Mouse (Mus musculus) embryonic facial prominence, embryonic 15.5 days (tissue): ENCODE measurements at regions not wholly inside any gene's neighbourhood (a gene's known extent, or its start where the extent isn't known, plus 50 kb on each side); places are given as distances from the start of the nearest gene placed in this dataset.

Experiments used
- ATAC-seq: fragments of 200-750 bp; cut with Nextera tagmentation; 2 replicates; pipeline ENCODE4 v1.8.0; 2017; ENCODE audit warnings: low read depth, moderate TSS enrichment; ENCODE audit not compliant: insufficient number of reproducible peaks, low FRiP score, low TSS enrichment
- H3K27ac ChIP-seq: fragments of 300-500 bp; sonication (generic); replicated peaks from 2 replicates; pipeline ENCODE4 v1.5.1; 2015; ENCODE audit warnings: mild to moderate bottlenecking, inconsistent platforms
- H3K27me3 ChIP-seq: fragments of 300-500 bp; sonication (generic); 2 replicates; pipeline ENCODE4 v1.6.1; 2015; ENCODE audit warnings: inconsistent platforms
- H3K36me3 ChIP-seq: fragments of 300-500 bp; sonication (generic); 2 replicates; pipeline ENCODE4 v1.6.1; 2015; ENCODE audit warnings: mild to moderate bottlenecking, inconsistent platforms
- H3K4me1 ChIP-seq: fragments of 300-500 bp; sonication (generic); 2 replicates; pipeline ENCODE4 v1.6.1; 2015; ENCODE audit warnings: inconsistent platforms
- H3K4me2 ChIP-seq: fragments of 300-500 bp; sonication (generic); replicated peaks from 2 replicates; pipeline ENCODE4 v1.6.1; 2015; ENCODE audit warnings: mild to moderate bottlenecking, inconsistent platforms
- H3K4me3 ChIP-seq: fragments of 300-500 bp; sonication (generic); replicated peaks from 2 replicates; pipeline ENCODE4 v1.5.1; 2015; ENCODE audit warnings: mild to moderate bottlenecking, inconsistent platforms
- H3K9ac ChIP-seq: fragments of 300-500 bp; sonication (generic); 2 replicates; pipeline ENCODE4 v1.6.1; 2015; ENCODE audit warnings: inconsistent platforms
- H3K9me3 ChIP-seq: fragments of 300-500 bp; sonication (generic); replicated peaks from 2 replicates; pipeline ENCODE4 v1.6.1; 2016; ENCODE audit warnings: inconsistent platforms
- WGBS: fragments of 180-500 bp; shearing (Covaris S2); methylation state at CpG from one replicate; pipeline ENCODE4 v1.1.7; 2015; 5-methylcytosine and 5-hydroxymethylcytosine counted together

DNA sequence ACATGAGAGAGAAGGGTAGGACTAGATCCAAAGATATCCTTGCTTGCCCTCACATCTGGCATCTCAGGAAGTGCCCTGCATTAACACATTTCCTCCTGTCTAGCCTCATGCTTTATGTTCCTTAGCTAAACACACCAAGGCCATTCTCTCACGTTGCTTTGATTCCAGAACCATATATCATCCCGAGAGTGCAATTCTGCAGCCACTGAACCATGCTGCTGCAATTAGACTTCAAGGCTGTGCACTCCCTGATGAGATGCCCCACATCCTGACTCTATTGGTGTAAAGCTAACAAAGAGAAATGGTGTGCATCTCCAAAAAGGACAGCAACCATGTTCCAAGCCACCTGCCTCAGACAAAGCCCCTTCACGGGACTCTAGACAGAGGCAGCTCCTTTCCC is 1471.3 kb upstream of the Lrrc6 start:
- Histone ChIP-seq H3K4me1 (no peaks in the 10 kb centered on the region), H3K9me3 (no peaks in the 10 kb centered on the region), H3K4me3 (no peak overlapping the region), H3K27me3 (no peaks in the 10 kb centered on the region), H3K9ac (no peak overlapping the region), H3K27ac (no peak overlapping the region), H3K36me3 (no peaks in the 10 kb centered on the region), H3K4me2 (no peak overlapping the region)
- ATAC-seq: no peak
- WGBS: 61% methylated on average over 3 of the region's 3 CpGs

DNA sequence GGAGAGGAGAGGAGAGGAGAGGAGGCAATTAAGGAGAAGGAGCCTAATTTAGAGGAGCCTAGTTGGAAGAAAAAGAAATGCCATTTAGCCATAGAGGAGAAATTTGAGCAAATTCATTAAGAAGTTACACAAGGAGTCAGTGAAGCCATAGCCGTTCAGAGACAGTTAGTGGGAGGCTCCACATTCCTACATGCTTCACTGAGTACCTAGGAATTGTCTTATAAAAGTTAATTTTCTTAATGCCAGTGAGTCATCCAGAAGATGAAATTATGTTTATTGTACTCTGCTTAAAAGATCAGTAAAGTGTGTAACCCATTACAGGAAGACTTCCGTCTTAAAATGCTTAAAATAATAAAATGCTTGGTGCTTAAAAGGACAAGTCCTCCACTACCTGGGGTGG is 1453.5 kb upstream of the Lrrc6 start:
- Histone ChIP-seq H3K4me2 (no peak overlapping the region), H3K9ac (no peak overlapping the region), H3K9me3 (no peaks in the 10 kb centered on the region), H3K4me1 (no peaks in the 10 kb centered on the region), H3K36me3 (no peaks in the 10 kb centered on the region), H3K4me3 (no peak overlapping the region), H3K27ac (no peak overlapping the region), H3K27me3 (no peaks in the 10 kb centered on the region)
- ATAC-seq: no peak
- 53% methylated on average over 2 of the region's 2 CpGs for WGBS

DNA sequence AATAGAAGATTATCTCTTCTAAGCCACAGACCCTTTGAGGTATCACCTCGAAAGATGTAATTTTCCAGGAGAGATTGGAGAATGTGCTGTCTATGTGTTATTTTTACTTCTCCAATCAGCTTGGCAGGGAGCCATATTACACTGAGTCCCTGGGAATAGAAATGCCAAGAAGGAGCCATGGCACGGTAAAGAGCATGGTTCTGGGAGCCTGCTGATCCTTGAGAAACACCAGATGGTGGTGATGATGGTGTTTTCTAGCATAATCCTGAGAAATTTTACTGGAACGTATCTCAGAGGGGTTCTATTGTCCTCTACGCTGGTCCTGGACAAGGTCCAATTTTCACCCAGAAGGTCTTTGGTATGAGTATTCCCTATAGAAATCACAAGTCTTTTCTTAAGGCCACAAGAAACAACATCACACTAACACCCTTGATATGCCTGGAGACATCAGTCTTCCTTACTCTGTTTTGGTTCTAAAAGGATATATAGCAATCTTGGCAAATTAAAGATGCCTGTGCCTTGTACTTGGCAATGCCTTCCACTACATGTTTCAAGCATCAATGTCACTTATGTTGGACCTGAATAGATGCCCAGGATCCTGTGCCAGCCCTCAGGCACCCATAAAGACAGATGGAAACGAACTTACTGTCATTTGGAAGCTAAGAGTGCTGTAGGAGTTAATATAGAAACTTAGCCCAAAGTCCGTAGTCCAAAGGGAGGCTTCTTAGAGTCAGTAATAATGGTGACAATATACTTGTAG is 1449.8 kb upstream of the Lrrc6 start:
- no peak overlapping the region for H3K4me3 ChIP-seq
- no peak for ATAC-seq

DNA sequence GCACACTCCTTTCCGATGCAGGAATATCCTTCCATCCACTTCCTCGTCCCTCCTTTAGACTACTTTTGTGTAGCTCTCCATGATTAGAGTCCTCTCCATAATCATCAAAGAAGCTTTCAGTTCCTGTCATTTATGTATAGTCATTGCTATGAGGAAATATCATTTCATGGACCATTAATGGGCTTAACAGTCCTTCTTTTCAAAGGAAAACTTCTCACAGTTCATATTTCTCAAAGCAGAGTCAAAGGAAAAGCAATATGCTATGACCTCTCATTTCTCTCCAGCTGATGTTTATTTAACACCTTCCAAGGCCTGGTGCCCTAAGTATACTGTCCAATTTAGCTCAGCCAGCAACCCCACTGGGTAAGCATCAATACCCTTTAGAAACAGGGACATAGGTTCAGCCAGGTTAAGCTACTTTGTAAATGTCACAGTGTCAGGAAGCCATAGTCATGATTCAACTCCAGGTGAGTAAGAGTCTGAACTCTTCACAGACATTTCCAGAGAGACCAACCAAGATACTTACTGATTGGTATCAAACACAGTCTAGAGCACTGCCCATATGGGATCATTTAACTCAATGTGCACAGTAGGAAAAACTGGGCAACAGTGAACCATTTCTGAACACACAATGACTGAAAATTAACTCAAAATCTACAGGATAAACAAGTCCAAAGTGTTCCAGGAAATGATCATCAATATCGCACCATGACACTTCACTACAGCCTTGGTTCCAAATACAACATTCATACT is 1443.8 kb upstream of the Lrrc6 start:
- 82% methylated on average over 3 of the region's 3 CpGs for WGBS
- Histone ChIP-seq H3K4me2 (no peak overlapping the region), H3K4me1 (0 out of 2 replicates have a peak, but pooled peaks cover 2% of the 10 kb centered on the region), H3K9ac (no peak overlapping the region), H3K27me3 (no peaks in the 10 kb centered on the region), H3K36me3 (no peaks in the 10 kb centered on the region), H3K27ac (no peak overlapping the region), H3K9me3 (no peaks in the 10 kb centered on the region), H3K4me3 (no peak overlapping the region)
- no peak for ATAC-seq

More for the DNA sequence above, 1449.8 kb upstream of the Lrrc6 start:
- no peak overlapping the region for H3K9ac ChIP-seq
- WGBS: 68% methylated on average over 6 of the region's 6 CpGs
- H3K36me3 ChIP-seq: no peaks in the 10 kb centered on the region
- no peaks in the 10 kb centered on the region for H3K9me3 ChIP-seq
- no peak overlapping the region for H3K27ac ChIP-seq
- H3K27me3 ChIP-seq: no peaks in the 10 kb centered on the region
- H3K4me2 ChIP-seq: no peak overlapping the region
- H3K4me1 ChIP-seq: no peaks in the 10 kb centered on the region

DNA sequence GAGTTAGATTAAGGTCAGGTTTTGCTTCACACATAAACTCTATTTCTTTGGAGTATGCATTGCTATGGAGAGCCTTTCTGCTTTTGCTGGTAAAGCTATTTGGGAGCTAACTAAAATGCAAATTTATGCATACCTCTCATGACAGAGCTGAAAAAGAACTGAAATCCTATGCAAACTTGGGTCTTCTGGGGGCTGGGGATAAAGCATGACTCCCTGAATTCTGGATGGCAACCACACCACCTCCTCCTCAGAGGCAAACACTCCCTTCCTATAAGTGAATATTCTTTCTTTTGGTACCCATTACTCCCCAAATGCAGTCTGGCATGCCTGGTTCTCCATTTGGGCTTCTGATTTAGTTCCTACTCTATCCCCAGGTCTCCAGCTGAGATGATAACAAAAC is 1442.3 kb upstream of the Lrrc6 start:
- Histone ChIP-seq H3K4me1 (0 out of 2 replicates have a peak, but pooled peaks cover 2% of the 10 kb centered on the region), H3K4me2 (no peak overlapping the region), H3K27me3 (no peaks in the 10 kb centered on the region), H3K9ac (no peak overlapping the region), H3K36me3 (no peaks in the 10 kb centered on the region), H3K4me3 (no peak overlapping the region), H3K9me3 (no peaks in the 10 kb centered on the region), H3K27ac (no peak overlapping the region)
- no peak for ATAC-seq

DNA sequence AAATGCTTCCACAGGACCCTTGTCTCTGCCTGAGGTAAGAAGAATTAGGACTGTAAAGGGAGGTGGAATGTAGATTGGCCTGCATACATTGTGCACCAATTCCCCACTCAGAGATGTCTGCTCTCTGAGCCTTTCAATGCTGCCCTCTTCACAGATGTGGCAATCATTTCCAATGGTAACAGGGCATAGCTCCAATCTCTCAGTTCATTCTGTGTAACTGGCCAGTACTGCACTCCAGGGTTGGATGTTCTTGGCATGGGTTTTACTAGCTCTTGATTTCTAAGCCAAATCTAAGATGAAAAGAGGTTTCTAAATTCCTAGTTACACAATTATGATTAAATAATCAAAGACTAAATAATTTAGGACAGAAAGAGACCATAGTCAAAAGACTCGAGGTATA is 1439.8 kb upstream of the Lrrc6 start:
- no peaks in the 10 kb centered on the region for H3K9me3 ChIP-seq
- no peaks in the 10 kb centered on the region for H3K36me3 ChIP-seq
- H3K9ac ChIP-seq: no peak overlapping the region
- no peak overlapping the region for H3K4me2 ChIP-seq
- WGBS: 73% methylated on average over 1 of the region's 1 CpGs
- H3K4me3 ChIP-seq: no peak overlapping the region
- H3K27me3 ChIP-seq: no peaks in the 10 kb centered on the region
- H3K27ac ChIP-seq: no peak overlapping the region
- 0 out of 2 replicates have a peak, but pooled peaks cover 2% of the 10 kb centered on the region for H3K4me1 ChIP-seq
- ATAC-seq: no peak

DNA sequence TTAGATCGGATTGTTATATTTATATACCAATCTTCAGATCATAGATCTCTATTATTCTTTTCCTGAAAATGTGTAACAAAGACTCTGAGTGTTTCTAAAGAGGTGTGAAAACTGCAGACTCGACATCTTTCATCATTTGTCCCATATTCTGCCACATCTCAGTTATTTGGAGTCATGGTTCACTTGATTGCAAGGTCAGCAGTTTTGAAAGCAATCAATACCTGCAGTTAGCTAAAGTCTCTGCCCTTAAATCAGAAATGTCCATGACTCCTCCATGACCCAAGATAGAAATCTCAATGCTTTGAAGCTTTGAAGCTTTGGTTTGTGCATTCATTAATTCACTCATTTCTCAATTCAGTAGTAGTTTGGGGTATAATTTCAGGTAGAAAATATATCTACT is 1424.2 kb upstream of the Lrrc6 start:
- WGBS: 71% methylated on average over 2 of the region's 2 CpGs
- Histone ChIP-seq H3K9ac (no peak overlapping the region), H3K4me1 (no peaks in the 10 kb centered on the region), H3K27ac (no peak overlapping the region), H3K4me2 (no peak overlapping the region), H3K36me3 (no peaks in the 10 kb centered on the region), H3K9me3 (no peaks in the 10 kb centered on the region), H3K4me3 (no peak overlapping the region), H3K27me3 (no peaks in the 10 kb centered on the region)
- no peak for ATAC-seq

DNA sequence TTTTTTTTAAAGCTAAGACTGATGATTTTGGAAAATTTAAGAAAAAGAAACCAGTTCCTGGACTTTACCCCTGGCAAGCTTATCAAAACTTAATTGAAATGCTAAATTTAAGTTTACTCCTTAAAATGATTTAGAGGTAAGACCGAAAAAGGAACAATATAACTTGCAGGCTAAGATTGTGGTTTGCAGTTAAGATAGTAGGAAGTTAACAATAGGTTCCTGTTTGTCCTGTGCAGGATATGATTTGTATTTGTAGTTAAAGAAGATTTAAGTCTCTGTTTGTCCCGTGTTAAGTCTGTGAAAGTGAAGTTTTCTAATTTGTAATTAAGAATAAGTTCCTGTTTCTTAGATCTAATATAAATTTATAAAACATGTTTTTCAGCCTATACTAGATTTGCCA is 1406.3 kb upstream of the Lrrc6 start:
- 75% methylated on average over 2 of the region's 2 CpGs for WGBS
- Histone ChIP-seq H3K27me3 (no peaks in the 10 kb centered on the region), H3K4me1 (no peaks in the 10 kb centered on the region), H3K4me3 (no peak overlapping the region), H3K9me3 (no peaks in the 10 kb centered on the region), H3K27ac (no peak overlapping the region), H3K9ac (no peak overlapping the region), H3K36me3 (no peaks in the 10 kb centered on the region), H3K4me2 (no peak overlapping the region)
- no peak for ATAC-seq

DNA sequence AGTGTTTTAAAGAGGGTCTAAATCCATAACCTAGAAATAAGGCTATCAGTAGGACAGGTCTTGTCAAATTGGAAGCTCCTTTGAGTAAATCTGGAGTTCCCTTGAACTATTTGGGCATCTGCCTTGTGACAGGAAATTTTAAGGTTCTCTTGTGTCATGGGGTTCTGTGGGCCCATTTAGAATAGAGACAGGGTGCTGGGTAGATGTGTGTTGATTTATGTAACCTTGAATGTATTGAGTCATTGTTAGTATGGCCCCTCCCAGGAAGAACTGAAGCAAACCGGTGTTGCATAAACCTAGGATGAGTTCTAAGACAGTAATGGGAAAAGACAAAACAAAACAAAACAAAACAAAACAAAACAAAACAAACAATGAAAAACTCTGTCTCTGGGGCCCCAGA is 1404.6 kb upstream of the Lrrc6 start:
- Histone ChIP-seq H3K27ac (no peak overlapping the region), H3K4me3 (no peak overlapping the region), H3K4me2 (no peak overlapping the region), H3K9ac (no peak overlapping the region), H3K4me1 (0 out of 2 replicates have a peak, but pooled peaks cover 1% of the 10 kb centered on the region), H3K27me3 (no peaks in the 10 kb centered on the region), H3K36me3 (no peaks in the 10 kb centered on the region), H3K9me3 (no peaks in the 10 kb centered on the region)
- ATAC-seq: no peak
- WGBS: 72% methylated on average over 1 of the region's 1 CpGs

DNA sequence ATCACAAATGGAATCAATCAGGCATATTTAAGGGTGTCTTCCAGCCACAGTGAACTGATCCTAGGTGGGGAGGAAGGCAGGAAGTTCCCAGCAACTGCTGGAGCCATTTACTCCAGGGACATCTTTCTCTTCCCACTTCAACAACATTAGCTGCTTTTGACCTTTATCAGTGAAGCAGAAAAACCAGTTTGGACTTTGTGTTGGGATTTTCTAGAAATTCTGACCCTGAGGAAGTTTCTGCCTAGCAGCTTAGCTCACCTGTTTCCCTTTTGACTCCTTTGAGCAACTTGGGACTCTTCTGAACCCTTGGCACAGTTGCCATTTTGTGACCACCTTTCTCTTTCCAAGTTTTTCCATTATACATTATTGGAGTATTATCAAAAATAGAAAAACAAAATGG is 1403.9 kb upstream of the Lrrc6 start:
- Histone ChIP-seq H3K9me3 (no peaks in the 10 kb centered on the region), H3K4me2 (no peak overlapping the region)

DNA sequence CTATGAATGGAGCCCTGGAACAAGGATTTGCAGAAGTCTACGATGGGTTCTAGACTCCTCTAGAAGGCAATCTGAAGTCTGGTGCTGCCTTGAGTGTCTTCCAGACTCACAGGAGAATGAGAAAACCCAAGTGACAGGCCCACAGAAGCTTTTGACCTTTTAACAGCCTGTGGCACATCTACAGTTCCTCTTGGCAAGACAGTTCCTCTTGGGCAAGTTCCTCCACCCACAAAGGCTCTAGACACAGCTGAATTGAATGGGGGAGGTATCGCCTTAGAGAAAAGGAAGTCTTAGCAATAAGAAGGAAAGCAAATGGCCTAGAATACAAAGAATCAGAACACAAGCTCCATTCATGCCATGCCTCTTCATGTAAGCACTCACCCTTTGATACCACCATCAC is 1402.3 kb upstream of the Lrrc6 start:
- H3K4me3 ChIP-seq: no peak overlapping the region
- 90% methylated on average over 2 of the region's 2 CpGs for WGBS
- ATAC-seq: no peak

More for the DNA sequence above, 1403.9 kb upstream of the Lrrc6 start:
- Histone ChIP-seq H3K36me3 (no peaks in the 10 kb centered on the region), H3K4me3 (no peak overlapping the region), H3K27ac (no peak overlapping the region), H3K4me1 (peaks cover 8% of the 10 kb centered on the region; the same call in 1 of the 2 replicates), H3K27me3 (no peaks in the 10 kb centered on the region), H3K9ac (no peak overlapping the region)
- no peak for ATAC-seq

More for the DNA sequence above, 1402.3 kb upstream of the Lrrc6 start:
- Histone ChIP-seq H3K4me2 (no peak overlapping the region), H3K4me1 (peaks cover 9% of the 10 kb centered on the region; the same call in 1 of the 2 replicates), H3K9me3 (no peaks in the 10 kb centered on the region), H3K27me3 (no peaks in the 10 kb centered on the region), H3K27ac (no peak overlapping the region), H3K36me3 (no peaks in the 10 kb centered on the region), H3K9ac (no peak overlapping the region)
